Mouse (Mus musculus) neural tube, embryonic 14.5 days (tissue): ENCODE data around the gene Lmo2. TPM values are rescaled to one million over a fixed set of nuclear protein-coding genes. Genes with fewer than 3 reads are reported as not detected.

ENCODE experiments used
- ATAC-seq: fragments of 200-750 bp; cut with Nextera tagmentation; 2 replicates; pipeline ENCODE4 v1.8.0; 2017; ENCODE audit warnings: low read depth, mild to moderate bottlenecking, moderate TSS enrichment, moderate library complexity
- H3K27ac ChIP-seq: fragments of 300-500 bp; sonication (generic); 2 replicates; pipeline ENCODE4 v1.5.1; 2014; ENCODE audit warnings: low read depth, mild to moderate bottlenecking, control low read depth, low read length, moderate library complexity, mixed read lengths
- H3K27me3 ChIP-seq: fragments of 300-500 bp; sonication (generic); 2 replicates; pipeline ENCODE4 v1.6.1; 2014; ENCODE audit warnings: low read length; ENCODE audit not compliant: control insufficient read depth, insufficient read depth
- H3K36me3 ChIP-seq: fragments of 300-500 bp; sonication (generic); 2 replicates; pipeline ENCODE4 v1.6.1; 2014; ENCODE audit warnings: low read length, mixed read lengths; ENCODE audit not compliant: control insufficient read depth, insufficient read depth
- H3K4me1 ChIP-seq: fragments of 300-500 bp; sonication (generic); 2 replicates; pipeline ENCODE4 v1.6.1; 2014; ENCODE audit warnings: low read length; ENCODE audit not compliant: control insufficient read depth, insufficient read depth
- H3K4me2 ChIP-seq: fragments of 300-500 bp; sonication (generic); 2 replicates; pipeline ENCODE4 v1.6.1; 2014; ENCODE audit warnings: mild to moderate bottlenecking, low read depth, low read length, control low read depth
- H3K4me3 ChIP-seq: fragments of 300-500 bp; sonication (generic); 2 replicates; pipeline ENCODE4 v1.5.1; 2014; ENCODE audit warnings: low read depth, low read length, control low read depth, mixed read lengths
- H3K9ac ChIP-seq: fragments of 300-500 bp; sonication (generic); replicated peaks from 2 replicates; pipeline ENCODE4 v1.6.1; 2014; ENCODE audit warnings: low read depth, mild to moderate bottlenecking, control low read depth, low read length, mixed read lengths
- H3K9me3 ChIP-seq: fragments of 300-500 bp; sonication (generic); 2 replicates; pipeline ENCODE4 v1.6.1; 2016; ENCODE audit warnings: low read length; ENCODE audit not compliant: control insufficient read depth
- WGBS: fragments of 180-500 bp; shearing (Covaris S2); extraction: QIAGEN DNeasy Blood & Tissue Kit; methylation state at CpG from one replicate; pipeline ENCODE4 v1.1.7; 2014; 5-methylcytosine and 5-hydroxymethylcytosine counted together
- polyA plus RNA-seq: library from polyadenylated mRNA; unstranded; fragments of >200 nt; fragmentation: Nextera tagmentation; extraction: Ambion mirVana; gene quantifications from 2 replicates; pipeline ENCODE4 v1.2.1, GENCODE M21; 2014

Gene Lmo2
- polyA plus RNA-seq, 1 experiment from 2014 or later = 68.0 TPM

GRCm38 (mm10) chr2:103927610-103928145, 30.1 kb upstream of the Lmo2 start:
- Histone ChIP-seq H3K27ac (no peak overlapping the region), H3K4me1 (peaks cover 14% of the 10 kb centered on the region), H3K27me3 (no peaks in the 10 kb centered on the region), H3K9ac (no peak overlapping the region), H3K36me3 (no peaks in the 10 kb centered on the region), H3K4me3 (no peak overlapping the region), H3K4me2 (no peak overlapping the region), H3K9me3 (no peaks in the 10 kb centered on the region)
- WGBS = 0% methylated on average over 1 of the region's 1 CpGs
- ATAC-seq = peak; percentile 64

GRCm38 (mm10) chr2:103930306-103931019, 27.3 kb upstream of the Lmo2 start:
- no peaks in the 10 kb centered on the region for H3K9me3 ChIP-seq
- no peaks in the 10 kb centered on the region for H3K36me3 ChIP-seq
- H3K27me3 ChIP-seq = no peaks in the 10 kb centered on the region
- peaks cover 14% of the 10 kb centered on the region for H3K4me1 ChIP-seq
- H3K27ac ChIP-seq = peak overlapping the region; percentile 61
- peak; percentile 64 for ATAC-seq
- H3K9ac ChIP-seq = no peak overlapping the region
- H3K4me2 ChIP-seq = no peak overlapping the region
- WGBS = 22% methylated on average over 13 of the region's 13 CpGs
- no peak overlapping the region for H3K4me3 ChIP-seq

GRCm38 (mm10) chr2:103931511-103931911, 26.3 kb upstream of the Lmo2 start:
- Histone ChIP-seq H3K9ac (no peak overlapping the region), H3K27ac (peak overlapping the region; percentile 35; the same call in 1 of the 2 replicates), H3K4me1 (peaks cover 14% of the 10 kb centered on the region), H3K4me3 (no peak overlapping the region), H3K9me3 (no peaks in the 10 kb centered on the region), H3K27me3 (no peaks in the 10 kb centered on the region), H3K4me2 (no peak overlapping the region), H3K36me3 (no peaks in the 10 kb centered on the region)
- WGBS = 67% methylated on average over 7 of the region's 7 CpGs
- ATAC-seq = no peak

GRCm38 (mm10) chr2:103932025-103932424, 25.8 kb upstream of the Lmo2 start:
- Histone ChIP-seq H3K27me3 (no peaks in the 10 kb centered on the region), H3K4me2 (no peak overlapping the region), H3K36me3 (no peaks in the 10 kb centered on the region), H3K9ac (no peak overlapping the region), H3K27ac (no peak overlapping the region), H3K9me3 (no peaks in the 10 kb centered on the region), H3K4me1 (peaks cover 14% of the 10 kb centered on the region), H3K4me3 (no peak overlapping the region)
- no peak for ATAC-seq
- WGBS = 47% methylated on average over 2 of the region's 2 CpGs

GRCm38 (mm10) chr2:103932480-103932879, 25.3 kb upstream of the Lmo2 start:
- Histone ChIP-seq H3K4me3 (no peak overlapping the region), H3K4me2 (no peak overlapping the region), H3K27me3 (no peaks in the 10 kb centered on the region), H3K36me3 (no peaks in the 10 kb centered on the region), H3K9ac (no peak overlapping the region), H3K4me1 (peaks cover 14% of the 10 kb centered on the region), H3K27ac (no peak overlapping the region), H3K9me3 (no peaks in the 10 kb centered on the region)
- 76% methylated on average over 9 of the region's 9 CpGs for WGBS
- no peak for ATAC-seq

- no peaks in the 10 kb centered on the region for H3K27me3 ChIP-seq
- no peaks in the 10 kb centered on the region for H3K36me3 ChIP-seq
- no peak overlapping the region for H3K9ac ChIP-seq
- H3K4me3 ChIP-seq = no peak overlapping the region
- H3K27ac ChIP-seq = no peak overlapping the region
- H3K4me2 ChIP-seq = no peak overlapping the region
- 38% methylated on average over 7 of the region's 7 CpGs for WGBS
- H3K9me3 ChIP-seq = no peaks in the 10 kb centered on the region
- peaks cover 14% of the 10 kb centered on the region for H3K4me1 ChIP-seq
- ATAC-seq = no peak
Observed at GRCm38 (mm10) chr2:103934270-103934669, 23.5 kb upstream of the Lmo2 start.

GRCm38 (mm10) chr2:103934670-103935069, 23.1 kb upstream of the Lmo2 start:
- peaks cover 11% of the 10 kb centered on the region for H3K4me1 ChIP-seq
- H3K4me2 ChIP-seq = no peak overlapping the region
- WGBS = 85% methylated on average over 3 of the region's 3 CpGs
- no peak overlapping the region for H3K9ac ChIP-seq
- H3K27ac ChIP-seq = no peak overlapping the region
- no peak for ATAC-seq
- H3K4me3 ChIP-seq = no peak overlapping the region
- H3K27me3 ChIP-seq = no peaks in the 10 kb centered on the region
- no peaks in the 10 kb centered on the region for H3K9me3 ChIP-seq
- no peaks in the 10 kb centered on the region for H3K36me3 ChIP-seq

- no peak overlapping the region for H3K27ac ChIP-seq
- H3K36me3 ChIP-seq = no peaks in the 10 kb centered on the region
- H3K9ac ChIP-seq = no peak overlapping the region
- no peak for ATAC-seq
- H3K4me3 ChIP-seq = no peak overlapping the region
- WGBS = 51% methylated on average over 10 of the region's 10 CpGs
- H3K9me3 ChIP-seq = no peaks in the 10 kb centered on the region
- no peak overlapping the region for H3K4me2 ChIP-seq
- no peaks in the 10 kb centered on the region for H3K27me3 ChIP-seq
- no peaks in the 10 kb centered on the region; the same call in 1 of the 2 replicates for H3K4me1 ChIP-seq
Observed at GRCm38 (mm10) chr2:103935691-103936435, 21.9 kb upstream of the Lmo2 start.

GRCm38 (mm10) chr2:103936666-103937065, 21.1 kb upstream of the Lmo2 start:
- Histone ChIP-seq H3K4me2 (no peak overlapping the region), H3K9ac (no peak overlapping the region), H3K27me3 (no peaks in the 10 kb centered on the region), H3K27ac (no peak overlapping the region), H3K36me3 (no peaks in the 10 kb centered on the region), H3K4me3 (no peak overlapping the region), H3K9me3 (no peaks in the 10 kb centered on the region), H3K4me1 (no peaks in the 10 kb centered on the region)
- WGBS = 87% methylated on average over 2 of the region's 2 CpGs
- no peak for ATAC-seq
